Mouse (Mus musculus): ENCODE data around the gene Whamm. TPM values are rescaled to one million over a fixed set of nuclear protein-coding genes. Genes with fewer than 3 reads are reported as not detected.

The Whamm gene
- polyA plus RNA-seq, 1 experiment from 2014 or later, result 2.6 TPM

GRCm38 (mm10) chr7:81583512-81583911, 12.4 kb downstream of the Whamm start:
- H3K4me1 ChIP-seq, result no peaks in the 10 kb centered on the region
- H3K27ac ChIP-seq (replicated peaks), result no peak overlapping the region
- no peak for DNase-seq (ENCODE audit: low spot score)
- no peaks in the 10 kb centered on the region for H3K9me3 ChIP-seq (replicated peaks)
- peaks cover 49% of the 10 kb centered on the region for H3K36me3 ChIP-seq
- no peaks in the 10 kb centered on the region for H3K27me3 ChIP-seq (ENCODE audit: low read depth, poor library complexity, severe bottlenecking)
- WGBS, result 65% methylated on average over 3 of the region's 3 CpGs
- H3K4me3 ChIP-seq, result no peak overlapping the region

DNA sequence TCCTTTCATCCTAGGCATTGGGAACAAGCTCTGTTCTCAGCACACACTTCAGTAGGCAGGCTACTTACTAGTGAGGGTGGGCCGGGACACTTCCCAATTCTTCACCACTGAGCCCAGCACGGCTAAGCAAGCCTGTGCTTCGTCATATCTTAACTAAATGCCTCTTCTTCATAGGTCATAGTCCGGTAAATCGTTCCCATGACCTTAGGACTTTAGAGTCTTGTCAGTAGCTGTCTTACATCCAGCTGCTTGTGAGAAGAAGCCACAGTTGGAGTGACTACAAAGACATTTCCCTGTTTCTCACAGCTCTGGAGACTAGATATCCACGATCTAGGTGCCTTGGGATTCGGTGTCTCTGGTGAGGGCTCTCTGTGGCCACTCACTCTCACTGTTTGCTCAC, 14.3 kb downstream of the Whamm start:
- Histone ChIP-seq H3K9me3 (replicated peaks) (no peaks in the 10 kb centered on the region), H3K27me3 (ENCODE audit: low read depth, poor library complexity, severe bottlenecking) (no peaks in the 10 kb centered on the region), H3K4me1 (no peaks in the 10 kb centered on the region), H3K36me3 (peaks cover 45% of the 10 kb centered on the region), H3K27ac (replicated peaks) (no peak overlapping the region), H3K4me3 (no peak overlapping the region)
- DNase-seq (ENCODE audit: low spot score), result no peak
- WGBS, result 94% methylated on average over 7 of the region's 7 CpGs

DNA sequence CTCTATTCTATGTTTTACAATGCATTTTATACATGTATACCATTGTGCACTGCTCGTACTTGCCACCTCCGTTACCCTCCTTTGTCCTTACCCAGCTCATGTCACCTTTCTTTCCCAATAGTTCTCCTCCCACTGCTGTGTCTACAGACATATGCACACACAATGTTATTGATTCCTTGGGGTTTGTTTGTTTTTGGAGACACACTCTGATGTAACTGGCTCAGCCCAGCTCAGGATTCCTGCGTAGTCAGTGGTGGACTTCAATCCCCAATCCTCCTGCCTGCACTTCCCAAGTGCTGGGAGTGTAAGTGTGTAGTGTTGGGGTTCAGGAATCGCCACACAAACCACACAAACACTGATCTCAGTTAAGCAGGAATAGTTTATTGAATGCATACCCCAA, 16.2 kb downstream of the Whamm start:
- peaks cover 62% of the 10 kb centered on the region for H3K36me3 ChIP-seq
- H3K9me3 ChIP-seq (replicated peaks), result no peaks in the 10 kb centered on the region
- H3K4me3 ChIP-seq, result no peak overlapping the region
- no peak overlapping the region for H3K27ac ChIP-seq (replicated peaks)
- 82% methylated on average over 4 of the region's 4 CpGs for WGBS
- no peak for DNase-seq (ENCODE audit: low spot score)
- H3K27me3 ChIP-seq (ENCODE audit: low read depth, poor library complexity, severe bottlenecking), result no peaks in the 10 kb centered on the region
- no peaks in the 10 kb centered on the region for H3K4me1 ChIP-seq

DNA sequence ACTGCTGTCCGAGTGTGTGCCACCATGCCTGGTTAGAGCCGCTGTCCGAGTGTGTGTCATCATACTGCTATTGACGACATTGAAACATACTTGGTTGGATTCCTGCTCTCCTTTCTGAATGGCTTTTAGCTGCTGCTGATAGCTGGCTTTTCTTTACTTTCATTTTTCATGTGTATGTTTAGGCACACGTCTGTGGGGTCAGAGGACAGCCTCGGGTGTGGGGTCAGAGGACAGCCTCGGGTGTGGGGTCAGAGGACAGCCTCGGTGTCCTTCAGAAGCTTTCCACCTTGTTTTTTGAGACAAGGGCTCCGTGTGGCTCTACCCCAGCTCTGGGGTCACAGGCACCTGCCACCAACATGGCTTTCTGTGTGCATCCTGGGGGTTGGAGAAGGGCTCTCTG, 21.6 kb downstream of the Whamm start:
- Histone ChIP-seq H3K36me3 (peaks cover 79% of the 10 kb centered on the region), H3K4me1 (no peaks in the 10 kb centered on the region), H3K4me3 (no peak overlapping the region), H3K27ac (replicated peaks) (no peak overlapping the region), H3K9me3 (replicated peaks) (no peaks in the 10 kb centered on the region), H3K27me3 (ENCODE audit: low read depth, poor library complexity, severe bottlenecking) (no peaks in the 10 kb centered on the region)
- no peak for DNase-seq (ENCODE audit: low spot score)
- 84% methylated on average over 9 of the region's 9 CpGs for WGBS

DNA sequence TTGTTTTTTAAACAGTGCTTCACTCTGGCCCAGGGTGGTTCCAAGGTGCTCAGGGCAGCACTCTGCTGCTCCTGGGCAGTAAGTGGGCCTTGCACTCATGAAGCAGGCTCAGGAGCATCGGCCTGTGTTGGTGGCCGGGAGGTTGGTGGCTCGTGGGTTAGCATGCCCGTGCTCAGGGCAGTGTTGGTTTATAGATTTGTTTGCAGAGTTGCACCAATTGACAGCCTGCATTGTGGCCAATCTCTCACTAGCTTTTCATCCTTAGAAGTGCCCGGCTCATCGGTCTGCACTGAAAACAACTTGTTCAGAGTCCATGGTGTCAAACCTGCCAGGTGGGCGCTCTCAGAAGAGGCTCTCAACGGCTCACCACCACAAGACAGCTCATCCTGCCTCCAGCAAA, 22.3 kb downstream of the Whamm start:
- no peak overlapping the region for H3K4me3 ChIP-seq
- no peaks in the 10 kb centered on the region for H3K27me3 ChIP-seq (ENCODE audit: low read depth, poor library complexity, severe bottlenecking)
- peaks cover 81% of the 10 kb centered on the region for H3K36me3 ChIP-seq
- no peak overlapping the region for H3K27ac ChIP-seq (replicated peaks)
- DNase-seq (ENCODE audit: low spot score), result no peak
- WGBS, result 94% methylated on average over 8 of the region's 8 CpGs
- no peaks in the 10 kb centered on the region for H3K4me1 ChIP-seq
- no peaks in the 10 kb centered on the region for H3K9me3 ChIP-seq (replicated peaks)

GRCm38 (mm10) chr7:81595056-81595455, 24.0 kb downstream of the Whamm start:
- H3K27me3 ChIP-seq (ENCODE audit: low read depth, poor library complexity, severe bottlenecking), result no peaks in the 10 kb centered on the region
- H3K27ac ChIP-seq (replicated peaks), result no peak overlapping the region
- H3K4me3 ChIP-seq, result no peak overlapping the region
- peaks cover 74% of the 10 kb centered on the region for H3K36me3 ChIP-seq
- H3K9me3 ChIP-seq (replicated peaks), result no peaks in the 10 kb centered on the region
- WGBS, result 91% methylated on average over 5 of the region's 5 CpGs
- H3K4me1 ChIP-seq, result no peaks in the 10 kb centered on the region
- no peak for DNase-seq (ENCODE audit: low spot score)

- Histone ChIP-seq H3K36me3 (peaks cover 65% of the 10 kb centered on the region), H3K4me1 (no peaks in the 10 kb centered on the region), H3K4me3 (no peak overlapping the region), H3K27ac (replicated peaks) (no peak overlapping the region), H3K27me3 (ENCODE audit: low read depth, poor library complexity, severe bottlenecking) (no peaks in the 10 kb centered on the region), H3K9me3 (replicated peaks) (no peaks in the 10 kb centered on the region)
- WGBS, result 92% methylated on average over 6 of the region's 6 CpGs
- DNase-seq (ENCODE audit: low spot score), result no peak
Measured at GRCm38 (mm10) chr7:81596086-81596485, 25.0 kb downstream of the Whamm start.

DNA sequence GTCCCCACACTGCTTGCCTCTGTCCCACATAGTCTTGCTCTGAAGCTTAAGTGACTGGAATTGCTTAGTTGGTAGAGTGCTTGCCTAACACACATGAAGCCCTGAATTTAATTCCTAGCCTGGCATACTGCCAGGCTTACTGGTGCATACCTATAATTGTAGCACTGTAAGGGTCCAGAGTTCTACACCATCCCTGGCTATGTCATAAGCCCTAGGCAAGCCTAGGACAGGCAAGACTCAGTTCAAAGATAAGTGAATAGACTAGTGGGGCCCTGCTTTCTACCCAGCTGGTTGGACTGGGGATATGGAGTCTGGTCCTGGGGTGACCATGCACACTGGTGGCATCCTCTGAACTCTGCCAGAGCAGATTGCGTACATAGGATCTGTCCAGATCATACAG, 26.6 kb downstream of the Whamm start:
- WGBS, result 81% methylated on average over 1 of the region's 1 CpGs
- no peaks in the 10 kb centered on the region for H3K9me3 ChIP-seq (replicated peaks)
- no peaks in the 10 kb centered on the region for H3K4me1 ChIP-seq
- H3K4me3 ChIP-seq, result no peak overlapping the region
- no peak for DNase-seq (ENCODE audit: low spot score)
- H3K27me3 ChIP-seq (ENCODE audit: low read depth, poor library complexity, severe bottlenecking), result no peaks in the 10 kb centered on the region
- H3K27ac ChIP-seq (replicated peaks), result no peak overlapping the region
- peaks cover 49% of the 10 kb centered on the region for H3K36me3 ChIP-seq

DNA sequence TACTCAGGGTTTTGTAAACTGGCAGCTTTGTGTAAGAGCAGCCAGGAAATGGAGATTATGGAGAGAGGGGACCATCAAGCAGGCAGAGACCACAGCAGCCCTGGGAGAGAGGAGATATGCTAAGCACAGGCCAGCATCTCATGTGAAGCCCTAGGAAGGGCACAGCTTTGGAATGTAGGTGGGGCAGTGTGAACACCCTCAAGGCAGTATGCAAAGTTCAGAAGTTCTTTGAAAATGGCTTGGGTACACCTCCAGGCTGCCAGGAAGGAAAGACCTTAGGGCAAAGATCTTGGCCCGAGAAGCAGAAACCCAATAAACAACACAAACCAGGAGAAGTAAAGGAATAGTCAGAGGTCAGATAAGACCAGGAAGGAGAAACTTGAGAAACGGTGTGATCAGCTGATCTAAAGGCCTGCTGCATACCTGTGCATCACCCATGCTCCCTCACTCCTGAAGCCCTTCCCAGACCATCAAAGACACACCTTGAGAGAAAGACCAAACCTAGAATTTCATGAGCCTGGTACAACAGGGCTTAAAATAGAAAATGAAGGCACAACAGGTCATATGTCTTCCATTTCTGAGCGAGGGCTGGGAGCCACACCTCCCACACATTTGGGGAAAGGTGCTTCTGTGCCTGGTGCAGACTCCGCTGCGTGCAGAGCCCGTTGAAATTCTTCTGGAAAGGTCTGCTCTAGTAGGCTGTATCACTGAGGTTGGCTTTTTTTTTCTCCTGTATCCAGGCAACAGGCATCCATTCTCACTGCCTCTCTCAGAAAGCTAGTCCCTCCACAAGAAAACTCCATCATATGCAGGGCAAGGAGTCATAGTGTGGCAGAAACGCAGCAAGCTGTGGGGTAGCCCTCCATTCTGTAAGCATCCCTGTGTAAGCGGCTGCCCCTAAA, 28.6 kb downstream of the Whamm start:
- Histone ChIP-seq H3K36me3 (peaks cover 30% of the 10 kb centered on the region), H3K4me1 (no peaks in the 10 kb centered on the region), H3K27ac (replicated peaks) (no peak overlapping the region), H3K4me3 (no peak overlapping the region), H3K27me3 (ENCODE audit: low read depth, poor library complexity, severe bottlenecking) (no peaks in the 10 kb centered on the region), H3K9me3 (replicated peaks) (no peaks in the 10 kb centered on the region)
- DNase-seq (ENCODE audit: low spot score), result no peak
- whole genome bisulfite sequencing, result 80% methylated on average over 8 of the region's 8 CpGs

GRCm38 (mm10) chr7:81604991-81605390, 33.9 kb downstream of the Whamm start:
- H3K4me1 ChIP-seq, result no peaks in the 10 kb centered on the region
- H3K27ac ChIP-seq (replicated peaks), result no peak overlapping the region
- H3K4me3 ChIP-seq, result no peak overlapping the region
- DNase-seq (ENCODE audit: low spot score), result no peak
- H3K36me3 ChIP-seq, result no peaks in the 10 kb centered on the region
- WGBS, result 81% methylated on average over 5 of the region's 5 CpGs
- H3K9me3 ChIP-seq (replicated peaks), result no peaks in the 10 kb centered on the region
- no peaks in the 10 kb centered on the region for H3K27me3 ChIP-seq (ENCODE audit: low read depth, poor library complexity, severe bottlenecking)

- no peak for DNase-seq (ENCODE audit: low spot score)
- no peaks in the 10 kb centered on the region for H3K9me3 ChIP-seq (replicated peaks)
- H3K27me3 ChIP-seq (ENCODE audit: low read depth, poor library complexity, severe bottlenecking), result no peaks in the 10 kb centered on the region
- no peak overlapping the region for H3K27ac ChIP-seq (replicated peaks)
- no peaks in the 10 kb centered on the region for H3K4me1 ChIP-seq
- WGBS, result 77% methylated on average over 4 of the region's 4 CpGs
- H3K4me3 ChIP-seq, result no peak overlapping the region
- no peaks in the 10 kb centered on the region for H3K36me3 ChIP-seq
Measured at GRCm38 (mm10) chr7:81605489-81605888, 34.4 kb downstream of the Whamm start.

DNA sequence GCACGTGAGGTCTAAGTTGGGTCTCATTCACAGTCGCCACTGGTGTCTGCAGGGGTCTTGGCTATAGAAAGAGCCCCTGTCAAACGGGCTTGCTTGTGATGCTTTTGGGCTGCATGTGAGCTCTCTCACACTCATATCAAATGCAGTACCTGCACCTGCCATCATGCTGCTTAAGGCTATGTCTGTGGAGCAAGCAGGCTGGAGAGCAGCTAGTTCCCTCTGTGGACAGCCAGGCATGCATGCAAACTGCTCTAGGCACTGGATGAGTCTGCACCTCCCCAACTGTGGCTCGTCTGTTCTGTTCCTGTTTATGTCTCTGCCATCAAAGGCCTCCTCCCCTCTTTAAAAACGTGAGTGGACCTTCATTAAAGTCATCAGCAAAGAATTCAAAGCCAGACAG, 35.4 kb downstream of the Whamm start:
- H3K4me3 ChIP-seq, result no peak overlapping the region
- WGBS, result 72% methylated on average over 5 of the region's 5 CpGs
- H3K9me3 ChIP-seq (replicated peaks), result no peaks in the 10 kb centered on the region

DNA sequence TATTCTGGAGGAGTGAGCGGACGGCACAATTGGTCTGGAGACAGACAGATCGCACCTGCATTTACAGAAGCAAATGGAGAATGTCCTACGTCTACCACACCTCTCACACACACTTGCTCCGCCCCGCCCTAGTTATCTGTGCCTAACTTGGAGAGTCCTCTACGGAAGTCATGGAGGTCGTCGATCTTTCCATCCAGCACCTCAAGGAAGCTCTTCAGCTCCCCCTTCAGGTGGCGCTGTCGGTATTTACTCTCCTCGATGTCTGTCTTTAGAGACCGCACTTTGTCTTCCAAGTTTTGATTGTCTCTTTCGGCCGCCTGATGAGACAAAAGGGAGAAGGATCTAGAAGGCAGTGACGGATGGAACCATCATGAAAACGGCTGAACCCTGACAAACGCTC, 39.1 kb downstream of the Whamm start:
- H3K4me1 ChIP-seq, result peaks cover 3% of the 10 kb centered on the region; the same call in 1 of the 2 replicates
- no peaks in the 10 kb centered on the region for H3K27me3 ChIP-seq (ENCODE audit: low read depth, poor library complexity, severe bottlenecking)
- H3K36me3 ChIP-seq, result no peaks in the 10 kb centered on the region
- no peak for DNase-seq (ENCODE audit: low spot score)
- 63% methylated on average over 18 of the region's 18 CpGs for WGBS
- no peak overlapping the region for H3K4me3 ChIP-seq
- H3K27ac ChIP-seq (replicated peaks), result no peak overlapping the region
- no peaks in the 10 kb centered on the region for H3K9me3 ChIP-seq (replicated peaks)

More for the DNA sequence above, 35.4 kb downstream of the Whamm start:
- Histone ChIP-seq H3K27me3 (ENCODE audit: low read depth, poor library complexity, severe bottlenecking) (no peaks in the 10 kb centered on the region), H3K36me3 (no peaks in the 10 kb centered on the region), H3K4me1 (no peaks in the 10 kb centered on the region), H3K27ac (replicated peaks) (no peak overlapping the region)
- DNase-seq (ENCODE audit: low spot score), result no peak

Measured in midbrain, embryonic 10.5 days (tissue).